Mouse (Mus musculus) bone marrow macrophage, adult 2 months (primary cell): ENCODE results near the gene Fbxl17.

ENCODE experiments used
- CTCF ChIP-seq: IDR thresholded peaks from 2 replicates; pipeline ENCODE4 v1.5.1; 2012; ENCODE audit warnings: low read depth, mild to moderate bottlenecking, low read length, moderate library complexity
- POLR2A ChIP-seq: IDR thresholded peaks from 2 replicates; pipeline ENCODE4 v1.6.1; 2012; ENCODE audit warnings: mild to moderate bottlenecking, low read depth, low read length, borderline replicate concordance

DNA sequence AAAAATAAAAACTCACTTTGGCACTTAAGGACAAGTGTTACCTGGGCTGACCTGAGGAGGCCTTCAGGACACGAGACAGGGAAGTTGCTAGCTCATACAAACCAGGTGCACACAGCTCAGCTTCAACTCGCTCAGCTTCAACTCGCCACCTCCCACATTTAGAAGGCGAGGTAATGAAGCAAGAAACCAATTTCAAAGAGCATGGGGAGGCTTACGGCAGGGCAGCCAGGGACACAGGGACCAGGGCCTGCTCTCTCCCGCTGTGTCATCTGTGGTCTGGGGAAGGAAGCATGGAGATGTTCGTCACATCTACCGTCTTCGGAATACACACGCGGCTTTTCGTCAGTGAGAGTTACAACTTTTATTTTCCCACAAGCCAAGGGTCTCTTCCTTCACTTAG, 491.9 kb downstream of the Fbxl17 start:
- TF ChIP-seq CTCF (no peak), POLR2A (no peak)
